Mouse (Mus musculus): ENCODE results near the gene Slc6a4.
"Not testable (repeated sequence)": the region's sequence is repeated elsewhere in the genome, so short reads cannot be mapped to it uniquely, and the experiment has no call there.

- not testable (repeated sequence) for TF ChIP-seq ZNF384 (IDR thresholded peaks at IDR 0.05; ENCODE audit: low read depth, low read length); HCFC1 (IDR thresholded peaks at IDR 0.05; ENCODE audit: borderline replicate concordance, insufficient read depth, low read length); CHD2 (IDR thresholded peaks at IDR 0.05; ENCODE audit: low read depth, low read length)
Observed at GRCm38 (mm10) chr11:77077331-77077730, 78.9 kb downstream of the Slc6a4 start.

All from ES-E14 (cell line).